Mouse (Mus musculus) thymus, postnatal 14 days (tissue): ENCODE data around the gene Snx10.
"Not testable (repeated sequence)": the region's sequence is repeated elsewhere in the genome, so short reads cannot be mapped to it uniquely, and the experiment has no call there.

Experiments used
- DNase-seq: peaks from one replicate; pipeline ENCODE4 v3.0.0; 2021

The Snx10 gene

GRCm38 (mm10) chr6:51523807-51524320, at the start of gene Snx10:
Gene Snx10, plus strand, starts transcription at chr6:51523901.
- DNase-seq = peak; percentile 62

- DNase-seq = no peak
These were observed 44.5 kb upstream of the Snx10 start for GRCm38 (mm10) chr6:51479136-51479731.

GRCm38 (mm10) chr6:51481548-51481947, 42.2 kb upstream of the Snx10 start:
- no peak for DNase-seq

GRCm38 (mm10) chr6:51483861-51484260, 39.8 kb upstream of the Snx10 start:
- no peak for DNase-seq

- not testable (repeated sequence) for DNase-seq
These were observed 39.1 kb upstream of the Snx10 start for GRCm38 (mm10) chr6:51484556-51484955.

GRCm38 (mm10) chr6:51485646-51486045, 38.1 kb upstream of the Snx10 start:
- no peak for DNase-seq

GRCm38 (mm10) chr6:51486076-51486710, 37.5 kb upstream of the Snx10 start:
- DNase-seq = no peak

GRCm38 (mm10) chr6:51486731-51487130, 37.0 kb upstream of the Snx10 start:
- DNase-seq = no peak

- DNase-seq = no peak
These were observed 33.9 kb upstream of the Snx10 start for GRCm38 (mm10) chr6:51489787-51490186.

GRCm38 (mm10) chr6:51497321-51498111, 26.2 kb upstream of the Snx10 start:
- DNase-seq = no peak

- DNase-seq = no peak
These were observed 18.0 kb upstream of the Snx10 start for GRCm38 (mm10) chr6:51505671-51506070.

GRCm38 (mm10) chr6:51507556-51507955, 16.1 kb upstream of the Snx10 start:
- DNase-seq = no peak

GRCm38 (mm10) chr6:51508750-51509648, 14.7 kb upstream of the Snx10 start:
- peak; percentile 85 for DNase-seq

GRCm38 (mm10) chr6:51510094-51510493, 13.6 kb upstream of the Snx10 start:
- DNase-seq = peak; percentile 70

- DNase-seq = no peak
These were observed 12.8 kb upstream of the Snx10 start for GRCm38 (mm10) chr6:51510946-51511345.

- DNase-seq = no peak
These were observed 10.0 kb upstream of the Snx10 start for GRCm38 (mm10) chr6:51513745-51514144.

- DNase-seq = no peak
These were observed 8.8 kb upstream of the Snx10 start for GRCm38 (mm10) chr6:51514860-51515259.

GRCm38 (mm10) chr6:51523310-51523709, 391 bp upstream of the Snx10 start:
- DNase-seq = no peak

- DNase-seq = peak; percentile 34
These were observed 725 bp downstream of the Snx10 start for GRCm38 (mm10) chr6:51524321-51524931.

- peak; percentile 7 for DNase-seq
These were observed 1.3 kb downstream of the Snx10 start for GRCm38 (mm10) chr6:51525001-51525400.

- no peak for DNase-seq
These were observed 5.8 kb downstream of the Snx10 start for GRCm38 (mm10) chr6:51529457-51529856.
